Mouse (Mus musculus) forebrain, embryonic 15.5 days (tissue): ENCODE measurements at regions not wholly inside any gene's neighbourhood (a gene's known extent, or its start where the extent isn't known, plus 50 kb on each side); places are given as distances from the start of the nearest gene placed in this dataset.

Experiments
- ATAC-seq: fragments of 200-750 bp; cut with Nextera tagmentation; replicated peaks from 2 replicates; pipeline ENCODE4 v1.8.0; 2017; ENCODE audit warnings: mild to moderate bottlenecking, moderate TSS enrichment, moderate library complexity
- H3K27ac ChIP-seq: fragments of 300-500 bp; sonication (generic); replicated peaks from 2 replicates; pipeline ENCODE4 v1.5.1; 2015; ENCODE audit warnings: mild to moderate bottlenecking, inconsistent platforms
- H3K27me3 ChIP-seq: fragments of 300-500 bp; sonication (generic); 2 replicates; pipeline ENCODE4 v1.6.1; 2015; ENCODE audit warnings: inconsistent platforms
- H3K36me3 ChIP-seq: fragments of 300-500 bp; sonication (generic); 2 replicates; pipeline ENCODE4 v1.6.1; 2015; ENCODE audit warnings: mild to moderate bottlenecking, inconsistent platforms
- H3K4me1 ChIP-seq: fragments of 300-500 bp; sonication (generic); 2 replicates; pipeline ENCODE4 v1.6.1; 2015; ENCODE audit warnings: inconsistent platforms
- H3K4me2 ChIP-seq: fragments of 300-500 bp; sonication (generic); replicated peaks from 2 replicates; pipeline ENCODE4 v1.6.1; 2015; ENCODE audit warnings: mild to moderate bottlenecking, inconsistent platforms
- H3K4me3 ChIP-seq: fragments of 300-500 bp; sonication (generic); 2 replicates; pipeline ENCODE4 v1.5.1; 2015; ENCODE audit warnings: mild to moderate bottlenecking, inconsistent platforms
- H3K9ac ChIP-seq: fragments of 300-500 bp; sonication (generic); replicated peaks from 2 replicates; pipeline ENCODE4 v1.6.1; 2015; ENCODE audit warnings: mild to moderate bottlenecking, inconsistent platforms
- H3K9me3 ChIP-seq: fragments of 300-500 bp; sonication (generic); 2 replicates; pipeline ENCODE4 v1.6.1; 2016; ENCODE audit warnings: inconsistent platforms
- WGBS: fragments of 180-500 bp; shearing (Covaris S2); methylation state at CpG from one replicate; pipeline ENCODE4 v1.1.7; 2015; ENCODE audit warnings: mixed read lengths; 5-methylcytosine and 5-hydroxymethylcytosine counted together

DNA sequence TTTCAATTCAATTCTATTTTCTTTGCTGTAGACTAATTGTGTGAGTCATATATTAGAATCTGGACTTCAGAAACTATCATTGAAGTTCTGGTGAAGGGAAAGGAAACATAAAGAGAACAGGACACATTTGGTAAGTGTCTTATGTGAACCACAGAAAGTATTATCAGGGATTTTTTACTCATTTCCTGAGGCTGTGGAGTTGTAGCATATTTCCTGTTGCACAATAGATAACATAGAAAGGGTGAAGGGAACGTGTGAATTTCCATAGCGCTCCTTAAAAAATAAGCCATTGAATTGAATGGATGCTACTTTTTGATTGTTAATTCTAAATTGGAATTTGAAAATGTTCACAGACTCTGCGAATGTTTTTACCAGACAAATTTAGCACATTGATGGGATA, 215.2 kb upstream of the Zfp352 start:
- no peak overlapping the region for H3K4me2 ChIP-seq
- no peak overlapping the region for H3K4me3 ChIP-seq
- no peak overlapping the region for H3K9ac ChIP-seq
- H3K27ac ChIP-seq, result no peak overlapping the region
- H3K4me1 ChIP-seq, result no peaks in the 10 kb centered on the region
- no peaks in the 10 kb centered on the region for H3K36me3 ChIP-seq
- no peak for ATAC-seq
- WGBS, result 85% methylated on average over 3 of the region's 3 CpGs
- no peaks in the 10 kb centered on the region for H3K9me3 ChIP-seq
- H3K27me3 ChIP-seq, result no peaks in the 10 kb centered on the region

DNA sequence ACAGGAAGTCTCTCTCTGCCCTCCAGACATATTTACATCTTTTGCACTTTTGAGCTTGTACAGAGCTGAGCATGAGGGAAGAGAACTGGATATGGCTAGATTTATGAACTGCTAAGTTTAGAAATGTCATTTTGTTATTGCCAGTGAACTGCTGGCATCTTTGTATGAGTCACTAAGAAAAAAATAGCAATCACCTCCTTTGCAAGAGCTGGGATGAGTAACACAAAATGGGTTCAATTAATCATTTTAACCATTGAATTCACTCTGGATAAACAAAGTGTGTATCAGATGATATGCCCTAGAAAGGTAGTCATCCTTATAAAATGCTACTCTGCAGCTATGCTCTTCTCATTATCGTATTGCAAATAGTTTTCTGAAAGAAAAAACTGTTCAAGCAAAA, 214.7 kb upstream of the Zfp352 start:
- Histone ChIP-seq H3K4me2 (no peak overlapping the region), H3K27me3 (no peaks in the 10 kb centered on the region), H3K9ac (no peak overlapping the region), H3K36me3 (no peaks in the 10 kb centered on the region), H3K27ac (no peak overlapping the region), H3K4me3 (no peak overlapping the region), H3K9me3 (no peaks in the 10 kb centered on the region), H3K4me1 (no peaks in the 10 kb centered on the region)
- ATAC-seq, result no peak
- 95% methylated on average over 1 of the region's 1 CpGs for WGBS

DNA sequence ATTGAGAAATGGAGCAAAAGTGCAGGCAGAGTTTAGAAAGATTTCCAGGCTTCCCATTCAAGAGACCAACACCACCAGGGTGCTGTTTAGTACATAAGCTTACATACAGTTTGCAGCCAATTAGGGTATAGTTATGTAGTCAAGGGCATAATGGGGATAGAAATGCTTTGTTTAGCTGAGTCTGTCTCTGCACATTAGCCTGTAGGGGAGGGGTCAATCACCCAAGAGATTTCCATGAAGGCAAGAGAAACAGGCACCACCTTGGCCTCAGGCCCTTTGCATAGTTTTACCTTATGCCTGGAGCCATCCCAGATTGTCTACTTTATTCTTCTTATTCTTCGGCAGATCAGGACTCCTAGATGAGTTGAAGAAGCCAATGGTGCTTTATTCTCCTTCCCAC, 205.9 kb upstream of the Zfp352 start:
- Histone ChIP-seq H3K9ac (no peak overlapping the region), H3K4me1 (no peaks in the 10 kb centered on the region), H3K4me2 (no peak overlapping the region), H3K36me3 (no peaks in the 10 kb centered on the region), H3K4me3 (no peak overlapping the region), H3K27ac (no peak overlapping the region), H3K27me3 (no peaks in the 10 kb centered on the region), H3K9me3 (no peaks in the 10 kb centered on the region)
- no peak for ATAC-seq
- 69% methylated on average over 1 of the region's 1 CpGs for WGBS

DNA sequence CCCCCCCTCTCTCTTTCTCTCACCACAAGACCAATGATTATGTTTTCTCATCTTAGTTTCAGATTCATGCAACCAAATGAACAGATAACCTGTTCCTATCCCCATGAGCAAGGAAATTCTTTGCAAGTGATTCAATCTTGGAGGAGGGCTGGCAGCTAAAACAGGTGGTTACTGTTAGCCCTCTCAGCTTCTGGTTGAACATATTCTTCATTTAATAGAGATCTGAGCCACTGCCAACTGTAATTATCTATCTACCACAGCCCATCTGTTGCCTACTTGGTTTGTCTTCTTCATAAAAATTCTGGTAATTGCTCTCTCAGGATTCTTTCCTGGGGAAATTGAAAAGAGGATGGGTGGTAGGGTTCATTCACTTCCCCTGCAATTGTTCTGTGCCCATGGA, 204.4 kb upstream of the Zfp352 start:
- H3K4me1 ChIP-seq, result no peaks in the 10 kb centered on the region
- H3K9me3 ChIP-seq, result no peaks in the 10 kb centered on the region
- H3K4me3 ChIP-seq, result no peak overlapping the region
- no peak for ATAC-seq
- no peaks in the 10 kb centered on the region for H3K27me3 ChIP-seq
- H3K4me2 ChIP-seq, result no peak overlapping the region
- H3K36me3 ChIP-seq, result no peaks in the 10 kb centered on the region
- H3K27ac ChIP-seq, result no peak overlapping the region
- no peak overlapping the region for H3K9ac ChIP-seq
